Mouse (Mus musculus): ENCODE data around the gene Fndc11.
"Not testable (repeated sequence)": the region's sequence is repeated elsewhere in the genome, so short reads cannot be mapped to it uniquely, and the experiment has no call there.

Gene Fndc11

DNA sequence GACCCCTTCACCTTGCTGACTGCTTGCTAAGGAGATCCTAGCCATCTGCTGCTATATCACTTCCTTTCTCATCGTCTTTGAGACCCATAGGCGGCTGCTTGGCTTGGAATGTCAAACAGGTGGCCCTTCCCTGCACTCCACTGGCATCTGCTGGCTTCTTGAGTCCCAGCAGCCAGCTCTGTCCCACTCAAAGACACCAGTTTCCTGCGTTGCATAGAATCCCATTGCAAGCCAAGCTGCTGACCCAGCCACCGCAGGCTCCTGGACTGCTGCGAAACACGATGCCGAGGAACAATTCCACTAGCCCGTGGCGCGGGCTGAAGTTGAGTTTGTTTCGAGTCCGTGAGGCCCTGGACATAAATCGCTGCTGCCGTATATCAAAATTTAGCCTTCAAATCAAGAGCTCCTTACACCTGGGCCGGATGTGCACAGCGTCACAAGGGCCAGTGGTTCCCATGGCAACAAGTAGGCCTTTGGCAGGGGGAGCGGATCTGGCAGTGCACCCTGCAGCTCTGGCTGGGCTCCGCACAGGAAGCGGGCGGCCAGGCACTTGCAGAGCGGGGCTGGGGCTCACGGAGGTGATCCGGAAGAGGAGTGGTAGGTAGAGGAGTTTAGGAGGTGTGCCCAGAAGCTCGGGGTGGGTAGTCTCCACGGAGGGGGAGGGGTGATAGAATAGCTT, at the start of gene Fndc11:
Fndc11 (plus strand) TSS at position 476 of the 679 bp plus-strand sequence.
- peak; percentile 91 to 95 for DNase-seq

DNA sequence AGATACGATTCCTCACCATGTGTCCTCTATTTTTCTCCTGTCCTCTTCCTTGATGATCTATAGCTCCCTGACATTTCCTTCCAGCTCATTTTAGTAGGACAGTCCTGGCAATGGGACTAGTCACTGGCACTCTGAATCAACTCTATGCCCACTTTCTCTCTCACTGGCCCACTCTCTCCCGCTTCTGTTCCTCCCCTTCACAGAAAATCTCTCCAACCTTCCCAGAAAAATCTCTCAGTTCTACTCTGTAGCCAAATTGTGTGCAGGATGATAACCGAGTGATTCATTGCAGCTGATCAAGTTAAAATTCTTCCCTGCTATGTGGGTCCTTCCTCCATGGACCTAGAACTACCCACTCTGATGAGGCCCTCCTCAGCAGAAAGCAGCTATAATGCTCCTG, 45.2 kb upstream of the Fndc11 start:
- no peak for DNase-seq

- DNase-seq = no peak
Observed at GRCm38 (mm10) chr2:181178015-181178414, 41.8 kb upstream of the Fndc11 start.

DNA sequence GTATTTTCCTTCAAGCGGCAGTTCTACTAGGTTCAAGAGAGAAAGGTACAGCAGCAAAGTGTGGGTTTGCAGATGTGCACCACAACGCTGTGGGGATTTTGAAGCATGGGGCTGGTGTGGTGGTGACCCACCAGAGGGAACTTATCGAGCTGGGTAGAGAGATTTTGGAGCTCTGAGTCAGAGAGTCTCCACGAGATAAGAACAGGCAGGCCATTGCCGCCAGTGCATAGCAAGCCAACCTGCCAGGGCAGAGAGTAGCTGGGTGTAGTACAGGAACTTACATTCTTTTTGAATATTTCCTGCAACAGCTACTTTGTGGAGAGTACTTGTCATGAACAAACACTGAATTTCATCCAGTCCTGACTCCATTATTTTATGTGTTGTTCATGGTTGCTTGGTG, 41.3 kb upstream of the Fndc11 start:
- DNase-seq = peak; percentile 12 to 24

DNA sequence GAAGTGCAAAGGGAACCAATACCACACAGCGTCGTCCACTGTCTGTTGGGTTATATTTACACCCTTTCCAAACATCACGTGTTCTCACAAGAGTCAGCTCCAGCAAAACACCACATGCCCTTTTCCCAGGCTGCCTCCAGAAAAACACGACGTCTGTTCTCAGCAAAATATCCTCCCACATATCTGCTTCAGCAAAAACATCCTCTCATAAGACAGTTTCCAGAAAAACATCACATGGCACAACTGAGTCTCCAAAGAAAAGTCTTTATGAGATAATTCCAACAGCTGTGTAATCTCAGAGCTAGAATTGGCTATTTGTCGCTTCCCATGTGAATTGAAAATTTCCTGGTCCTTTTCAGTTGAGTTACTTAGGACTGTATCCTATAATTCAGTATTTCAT, 38.9 kb upstream of the Fndc11 start:
- no peak for DNase-seq

GRCm38 (mm10) chr2:181186635-181187034, 33.2 kb upstream of the Fndc11 start:
- peak; percentile 90 to 91 for DNase-seq

DNA sequence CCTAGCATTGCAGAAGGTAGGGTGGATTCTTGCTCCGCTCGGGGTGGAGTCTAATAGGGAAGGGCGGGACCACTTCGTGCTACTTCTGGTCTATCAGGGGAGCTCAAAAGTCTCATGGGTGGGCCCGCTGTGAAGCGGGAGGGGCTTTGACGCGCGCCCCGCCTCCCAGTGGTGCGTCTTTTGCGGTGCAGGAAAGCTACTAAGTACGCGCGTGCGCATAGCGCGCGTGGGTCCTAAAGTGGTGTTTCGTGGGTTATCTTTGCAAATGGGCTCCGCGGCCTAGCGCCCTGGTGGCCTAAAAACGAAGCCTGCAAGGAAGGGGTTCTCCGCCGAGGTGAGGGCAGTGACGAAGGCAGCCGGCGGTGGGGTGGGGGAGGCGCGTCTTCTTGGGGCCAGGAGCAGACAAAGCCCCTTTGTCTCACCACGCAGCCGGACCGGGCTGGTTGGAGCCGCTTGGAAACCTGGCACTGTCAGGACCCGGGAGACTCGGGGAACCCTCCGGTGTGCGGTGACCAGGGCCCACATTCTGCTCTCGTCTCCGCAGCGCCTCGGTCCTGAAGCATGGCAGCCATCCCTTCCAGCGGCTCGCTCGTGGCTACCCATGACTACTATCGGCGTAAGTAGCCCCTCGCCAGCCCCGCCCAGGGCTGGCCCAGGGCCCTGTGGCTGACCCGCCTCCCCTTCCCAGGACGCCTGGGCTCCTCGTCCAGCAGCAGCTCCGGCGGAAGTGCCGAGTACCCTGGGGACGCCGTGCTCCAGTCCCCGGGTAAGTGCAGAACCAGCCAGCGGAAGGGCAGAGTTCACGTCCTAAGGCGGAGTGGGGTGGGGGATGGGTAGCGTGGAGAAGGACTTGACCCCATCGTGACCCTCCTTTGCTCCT, 32.5 kb upstream of the Fndc11 start, which contains the start of gene Ppdpf:
Ppdpf (plus strand) TSS at position 127 of the 880 bp plus-strand sequence.
- DNase-seq = peak; percentile 98 to 99

- DNase-seq = peak; percentile 59 to 62
Observed at GRCm38 (mm10) chr2:181188681-181189080, 31.1 kb upstream of the Fndc11 start.

DNA sequence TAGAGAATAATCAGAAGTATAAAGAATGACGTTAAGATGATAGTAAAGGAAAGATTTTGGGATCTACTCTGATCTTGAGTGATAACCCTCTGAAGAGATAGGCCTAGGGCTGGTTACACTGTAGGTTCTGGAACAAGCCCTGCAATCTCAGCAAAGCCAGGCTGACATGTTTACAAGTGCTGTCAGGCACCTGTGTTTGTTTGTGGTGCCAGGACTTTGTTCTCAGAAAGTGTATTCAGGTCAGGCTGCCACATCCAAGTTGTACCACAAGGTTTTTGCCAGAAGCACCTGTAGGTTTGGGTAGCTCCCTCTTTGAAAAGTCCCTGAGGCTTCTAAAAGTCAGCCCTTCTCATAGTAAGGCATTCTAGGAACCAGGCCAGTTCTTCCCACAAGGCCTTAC, 30.5 kb upstream of the Fndc11 start:
- DNase-seq = no peak

DNA sequence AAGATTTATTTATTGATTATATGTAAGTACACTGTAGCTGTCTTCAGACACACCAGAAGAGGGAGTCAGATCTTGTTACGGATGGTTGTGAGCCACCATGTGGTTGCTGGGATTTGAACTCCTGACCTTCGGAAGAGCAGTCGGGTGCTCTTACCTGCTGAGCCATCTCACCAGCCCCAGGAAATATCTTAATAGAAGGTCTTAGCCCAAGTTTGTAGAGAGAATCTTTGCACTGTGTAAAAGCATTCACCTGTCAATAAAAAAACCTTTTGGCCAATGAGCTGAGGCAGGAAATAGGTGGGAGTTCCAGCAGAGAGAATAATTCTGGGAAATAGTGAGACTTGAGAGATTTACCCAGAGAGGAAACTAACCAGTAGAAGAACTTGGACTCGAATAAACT, 28.4 kb upstream of the Fndc11 start:
- not testable (repeated sequence) for DNase-seq

- no peak for DNase-seq
Observed at GRCm38 (mm10) chr2:181191936-181192335, 27.9 kb upstream of the Fndc11 start.

DNA sequence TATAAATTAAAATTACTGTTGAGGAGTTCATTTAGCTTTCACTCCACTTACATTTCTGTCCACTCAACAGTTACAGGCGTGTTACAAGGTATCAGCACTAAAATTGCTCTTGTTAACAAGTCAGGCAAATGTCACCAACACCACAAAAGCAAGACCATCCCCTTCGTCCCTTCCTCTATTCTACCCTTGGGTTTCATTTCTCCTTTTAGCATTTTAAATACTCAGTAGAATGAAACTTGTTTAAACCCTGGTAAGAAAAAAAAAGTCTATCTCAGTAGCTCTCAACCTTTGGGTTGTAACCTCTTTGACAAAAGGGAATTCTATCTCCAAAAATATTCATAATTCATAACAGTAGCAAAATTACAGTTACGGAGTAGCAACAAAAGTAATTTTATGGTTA, 26.8 kb upstream of the Fndc11 start:
- DNase-seq = no peak

- DNase-seq = no peak
Observed at GRCm38 (mm10) chr2:181196628-181197300, 23.0 kb upstream of the Fndc11 start.

- DNase-seq = peak; percentile 71 to 80
Observed at GRCm38 (mm10) chr2:181201606-181202005, 18.2 kb upstream of the Fndc11 start.

- no peak for DNase-seq
Observed at GRCm38 (mm10) chr2:181202422-181202821, 17.4 kb upstream of the Fndc11 start, which contains the start of gene Ptk6. TSS of gene Ptk6 (minus strand) at chr2:181202789.

- no peak for DNase-seq
Observed at GRCm38 (mm10) chr2:181202886-181203285, 16.9 kb upstream of the Fndc11 start.

DNA sequence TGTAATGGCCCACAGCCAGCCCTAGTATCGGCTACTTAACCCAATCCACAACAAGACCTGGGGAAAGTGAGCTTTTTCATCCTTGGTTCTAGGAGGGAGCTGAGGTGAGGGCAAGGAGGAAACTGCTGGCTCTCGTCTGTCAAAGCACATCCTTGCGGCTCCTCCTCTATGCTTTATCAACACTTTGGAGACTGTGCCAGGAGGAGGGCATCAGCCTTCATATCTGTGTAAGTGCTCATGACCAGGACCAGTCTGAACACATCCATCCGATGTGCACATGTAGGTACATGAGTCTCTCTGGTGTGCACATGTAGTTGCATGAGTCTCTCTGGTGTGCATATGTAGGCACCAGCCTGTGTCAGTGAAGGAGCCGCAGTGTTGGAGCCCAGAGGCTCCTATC, 14.1 kb upstream of the Fndc11 start:
- no peak for DNase-seq

DNA sequence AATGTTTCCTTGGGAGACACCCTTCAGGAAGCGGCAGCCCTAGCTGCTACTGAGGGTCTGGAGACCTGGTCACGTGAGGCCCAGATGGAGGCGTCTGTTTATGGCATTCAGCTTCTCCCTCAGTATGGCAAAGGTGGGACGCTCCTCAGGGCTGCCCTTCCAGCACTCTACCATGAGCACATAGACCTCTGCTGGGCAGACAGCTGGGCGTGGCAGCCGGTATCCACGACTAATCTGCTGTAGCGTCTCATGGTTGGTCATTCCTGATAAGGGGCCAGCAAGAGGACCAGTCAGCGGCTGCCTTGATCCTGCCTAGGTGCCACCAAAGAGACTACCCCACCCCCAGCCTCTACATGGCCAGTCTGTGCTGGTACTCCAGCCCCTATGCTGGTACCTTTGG, 13.7 kb upstream of the Fndc11 start:
- no peak for DNase-seq

- DNase-seq = no peak
Observed at GRCm38 (mm10) chr2:181212389-181213020, 7.3 kb upstream of the Fndc11 start.

- peak; percentile 81 to 83 for DNase-seq
Observed at GRCm38 (mm10) chr2:181213021-181213445, 6.8 kb upstream of the Fndc11 start, which contains the start of gene Srms. TSS of gene Srms (minus strand) at chr2:181213185.

DNA sequence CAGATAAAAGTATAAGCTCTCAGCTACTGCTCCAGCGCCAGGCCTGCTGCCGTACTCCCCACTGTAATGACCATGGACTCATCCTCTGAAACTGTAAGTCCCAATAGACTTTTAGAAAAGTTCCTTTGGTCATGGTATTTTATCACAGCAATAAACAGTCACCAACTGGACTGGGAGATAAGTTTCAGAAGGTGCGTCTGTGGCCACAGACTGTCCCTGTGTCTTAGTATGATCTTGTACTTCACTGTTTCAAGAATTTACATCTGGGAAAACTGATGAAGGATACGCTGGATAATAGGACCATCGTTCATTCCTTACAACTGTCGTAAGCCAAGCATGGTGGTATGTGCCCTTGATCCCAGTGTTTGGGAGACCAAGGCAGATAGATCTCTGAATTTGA, 3.8 kb upstream of the Fndc11 start:
- no peak for DNase-seq

DNA sequence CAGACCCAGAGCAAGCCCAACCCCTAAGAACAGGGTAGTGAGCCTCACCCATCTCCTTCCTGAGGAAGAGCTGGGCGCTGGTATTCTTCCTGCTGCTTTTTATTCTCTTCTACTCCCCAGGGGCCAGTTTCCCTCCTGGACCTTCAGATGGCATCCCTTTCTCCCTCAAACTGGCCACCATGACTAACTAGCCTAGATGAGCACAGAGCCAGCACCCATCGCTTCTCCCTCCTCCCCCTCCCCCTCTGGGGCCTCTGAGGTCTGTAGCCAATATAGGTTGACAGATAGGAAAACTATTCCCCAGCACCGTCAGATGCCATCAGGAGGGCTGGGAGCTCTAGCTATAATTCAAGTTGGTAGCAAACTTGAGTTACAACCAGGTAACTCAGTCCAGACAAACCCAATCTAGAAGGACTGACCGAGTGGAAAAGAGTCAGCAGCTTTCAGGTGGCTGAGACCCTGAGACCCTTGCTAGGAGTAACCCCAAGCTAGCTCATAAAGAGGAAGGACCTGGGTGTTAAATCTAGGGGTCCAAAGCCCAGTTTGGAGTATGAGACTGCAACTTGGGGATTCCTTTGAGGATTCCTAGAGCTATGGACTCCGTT, 830 bp upstream of the Fndc11 start:
- DNase-seq = no peak

Measured in lung, adult 18-20 months (tissue).